Mouse (Mus musculus) heart, postnatal 36 days (tissue): ENCODE data around the gene Tiam1. TPM values are rescaled to one million over a fixed set of nuclear protein-coding genes. Genes with fewer than 3 reads are reported as not detected.

Experiments
- DNase-seq, 2 experiments: peaks; one replicate each; pipeline ENCODE4 v3.0.0; 2021 to 2022
- intact Hi-C: fragments of 180-260 bp; cut with DNase I; formaldehyde crosslinking; loops from one replicate; pipeline ENCODE4 v1.15.1; 2025
- total RNA-seq, 2 experiments: library from RNA; stranded (reverse); gene quantifications; 2 replicates each; pipeline ENCODE4 v1.2.3; 2021

Gene Tiam1
- total RNA-seq, 2 experiments from 2014 or later: 4.8 to 6.1 TPM

DNA sequence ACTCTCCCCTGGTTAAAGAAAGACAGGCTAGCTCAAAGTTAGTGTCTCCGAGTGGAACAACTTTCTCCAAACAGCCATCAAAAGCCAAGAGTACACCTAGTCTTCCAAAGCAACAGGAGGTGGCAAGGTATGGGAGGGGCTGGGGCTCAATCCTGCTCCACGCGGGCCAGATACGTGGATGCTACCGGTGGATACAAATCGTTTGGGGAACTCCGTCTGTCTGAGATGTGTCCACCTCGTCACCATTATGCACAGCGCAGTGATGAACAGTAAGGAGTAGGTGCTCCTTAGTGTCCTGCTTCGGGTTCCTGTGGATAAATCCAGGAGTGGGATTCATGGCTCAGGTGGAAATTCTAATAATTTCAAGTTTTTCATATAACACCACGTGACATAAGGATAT is 377.6 kb downstream of the Tiam1 start:
- intact Hi-C loops: loop anchor here (5.0 to 10.0 kb wide), 3 partner anchors 241 to 1474 kb away; partner anchors contain the start of gene Grik1
- DNase-seq: no peak

DNA sequence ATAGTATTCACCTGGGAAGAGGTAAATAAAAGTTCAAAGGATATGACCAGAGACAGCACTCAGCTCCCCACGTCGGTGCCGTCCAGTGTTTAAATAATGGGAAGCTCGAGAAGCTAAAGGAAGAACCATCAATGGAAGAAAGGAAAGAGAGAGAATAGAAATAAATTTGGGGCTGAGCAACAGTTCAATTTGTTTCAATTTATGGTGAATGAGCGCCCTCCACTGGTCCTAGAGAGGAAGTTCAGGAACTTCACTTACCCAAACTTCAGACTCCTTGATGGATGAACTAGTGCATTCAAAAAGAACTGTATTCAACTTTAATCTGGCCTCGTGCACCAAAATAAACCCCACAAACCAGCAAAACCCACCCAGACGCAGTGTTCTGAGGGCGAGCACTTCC is 378.1 kb downstream of the Tiam1 start:
- peak; percentile 17 to 24 for DNase-seq
- intact Hi-C loops: loop anchor here (5.0 to 10.0 kb wide), 3 partner anchors 241 to 1473 kb away; partner anchors contain the start of gene Grik1

DNA sequence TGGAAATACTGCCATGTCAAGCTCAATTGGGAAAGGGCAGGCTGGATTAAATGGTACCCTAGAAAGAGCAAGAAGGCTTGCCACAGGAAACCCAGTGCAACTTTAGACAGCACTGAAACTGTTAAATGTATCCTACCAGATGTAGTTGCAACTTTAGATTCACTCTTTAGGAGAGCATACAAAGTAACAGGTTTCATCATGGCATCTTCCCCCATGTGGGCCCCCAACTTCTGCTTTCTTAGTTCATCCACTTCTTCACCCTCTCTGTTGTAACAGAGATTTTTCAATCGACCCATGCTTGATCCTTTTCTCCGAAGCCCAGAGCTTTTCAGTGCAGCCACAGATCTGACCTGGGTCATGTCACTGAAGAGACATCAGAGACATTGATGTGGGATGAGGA is 379.8 kb downstream of the Tiam1 start:
- no peak for DNase-seq
- intact Hi-C loops: loop anchor here (5.0 to 10.0 kb wide), 3 partner anchors 239 to 1922 kb away; no protein-coding TSS in a partner anchor

DNA sequence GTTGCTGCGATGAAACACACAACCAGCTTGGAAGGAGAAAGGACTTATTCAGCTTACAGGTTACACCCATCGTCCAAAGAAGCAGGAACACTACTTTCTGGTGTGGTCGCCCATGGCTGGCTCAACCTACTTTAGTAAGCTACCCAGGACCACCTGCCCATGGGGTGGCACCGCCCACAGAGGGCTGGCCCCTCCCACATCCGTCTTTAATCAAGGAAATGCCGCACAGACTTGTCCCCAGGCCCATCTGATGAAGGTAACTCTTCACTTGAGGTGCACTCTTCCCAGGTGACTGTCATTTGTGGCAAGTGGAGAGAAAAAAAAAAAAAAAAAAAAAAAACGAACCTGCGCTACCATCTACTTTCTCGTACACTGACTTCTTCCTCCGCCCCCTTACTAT is 381.0 kb downstream of the Tiam1 start:
- intact Hi-C loops: loop anchor here (5.0 to 10.0 kb wide), 3 partner anchors 238 to 1920 kb away; no protein-coding TSS in a partner anchor
- DNase-seq: no peak

DNA sequence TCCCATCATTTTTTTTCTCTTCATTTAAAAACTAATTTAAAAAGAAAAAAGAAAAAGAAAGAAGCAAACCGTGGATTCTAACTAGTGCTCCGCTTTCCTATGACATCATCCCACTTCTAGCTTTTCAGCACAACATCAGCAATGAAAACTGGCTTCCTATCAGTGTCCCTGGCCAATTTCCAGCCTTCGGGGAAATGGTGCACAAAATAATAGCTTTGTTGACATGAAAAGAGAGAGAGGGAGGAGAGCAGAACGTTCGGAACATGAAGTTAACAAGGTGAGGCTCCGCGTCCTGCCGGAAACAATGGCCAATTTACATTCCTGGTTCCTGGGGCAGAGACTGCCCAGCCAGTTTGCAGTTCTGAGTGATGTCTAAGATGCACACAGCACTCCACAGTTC is 381.5 kb downstream of the Tiam1 start:
- intact Hi-C loops: loop anchor here (5.0 to 10.0 kb wide), 3 partner anchors 237 to 1920 kb away; no protein-coding TSS in a partner anchor
- peak; percentile 8 for DNase-seq

DNA sequence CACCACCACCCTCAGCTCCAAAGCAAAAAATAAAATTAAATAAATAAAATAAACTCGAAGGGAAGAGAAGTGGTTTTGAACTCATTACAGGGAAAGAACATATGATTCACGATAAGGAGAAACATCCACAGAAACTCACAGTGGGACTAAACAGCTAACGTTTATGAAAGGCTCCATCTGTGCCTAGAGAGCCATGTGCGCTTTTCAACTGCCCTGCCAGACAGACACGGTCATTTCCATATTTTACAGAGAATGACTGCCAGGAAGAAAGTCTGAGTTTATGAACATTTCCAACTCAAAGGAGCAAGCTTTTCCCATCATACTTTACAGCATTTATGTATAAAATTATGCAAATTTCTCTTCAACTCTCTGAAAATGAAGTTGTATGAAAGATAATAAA is 386.2 kb downstream of the Tiam1 start:
- no peak for DNase-seq
- intact Hi-C loops: no loop called here

DNA sequence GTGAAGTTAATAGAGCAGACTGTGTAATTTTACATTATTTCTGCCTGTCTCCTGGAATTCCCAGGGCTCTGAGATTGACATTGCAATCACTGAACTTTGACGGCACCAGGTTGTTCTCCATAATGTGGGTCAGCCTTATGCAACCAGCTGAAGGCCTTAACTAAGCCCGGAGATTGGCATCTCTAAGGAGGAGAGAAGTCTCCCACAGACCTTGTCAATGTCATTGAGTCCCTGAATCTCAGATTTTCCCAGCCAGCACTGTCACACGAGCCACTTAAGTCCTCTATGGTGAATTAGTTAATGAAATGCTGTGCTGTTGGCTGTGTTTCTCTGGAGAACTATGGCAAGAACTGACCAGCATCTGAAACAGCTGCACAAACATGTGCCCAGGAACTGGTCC is 388.9 kb downstream of the Tiam1 start:
- intact Hi-C loops: no loop called here
- DNase-seq: no peak

DNA sequence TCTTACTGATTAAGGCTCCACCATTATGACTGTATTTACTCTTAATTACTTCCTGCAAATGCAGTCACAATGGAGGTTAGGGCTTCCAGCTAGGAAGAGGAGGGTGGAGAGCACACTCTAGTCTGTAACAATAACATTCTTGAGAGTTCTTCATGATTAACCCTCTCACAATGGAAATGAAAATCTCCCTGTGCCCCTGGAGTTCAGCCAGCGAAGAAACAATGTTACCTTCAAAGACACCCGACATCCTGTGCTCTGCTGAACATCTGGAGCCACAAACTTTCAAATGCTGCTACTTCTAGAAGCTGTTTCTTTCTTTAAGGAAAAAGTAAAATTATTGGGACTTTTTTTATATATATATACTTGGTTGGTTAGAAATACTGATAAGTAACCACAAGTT is 395.7 kb downstream of the Tiam1 start:
- intact Hi-C loops: no loop called here
- no peak for DNase-seq

DNA sequence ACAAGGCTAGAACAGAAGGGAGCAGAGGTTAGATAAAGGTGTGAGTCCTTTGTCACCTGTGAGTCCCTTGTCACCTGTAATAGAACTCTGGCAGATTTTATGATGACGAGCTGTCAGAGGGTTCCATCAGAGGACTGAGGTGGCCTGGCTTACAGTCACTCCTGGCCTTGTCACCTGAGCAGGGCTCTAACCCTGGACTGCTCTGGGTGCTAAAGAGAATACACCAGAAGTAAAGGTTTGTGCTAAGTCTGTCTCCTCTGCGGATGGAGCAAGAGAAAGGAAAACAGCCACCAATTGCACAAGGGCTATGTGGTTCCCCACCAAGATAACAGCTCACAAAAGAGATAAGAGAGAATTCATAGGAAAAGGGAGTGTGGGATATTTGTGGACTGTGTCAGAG is 404.0 kb downstream of the Tiam1 start:
- intact Hi-C loops: no loop called here
- DNase-seq: no peak

DNA sequence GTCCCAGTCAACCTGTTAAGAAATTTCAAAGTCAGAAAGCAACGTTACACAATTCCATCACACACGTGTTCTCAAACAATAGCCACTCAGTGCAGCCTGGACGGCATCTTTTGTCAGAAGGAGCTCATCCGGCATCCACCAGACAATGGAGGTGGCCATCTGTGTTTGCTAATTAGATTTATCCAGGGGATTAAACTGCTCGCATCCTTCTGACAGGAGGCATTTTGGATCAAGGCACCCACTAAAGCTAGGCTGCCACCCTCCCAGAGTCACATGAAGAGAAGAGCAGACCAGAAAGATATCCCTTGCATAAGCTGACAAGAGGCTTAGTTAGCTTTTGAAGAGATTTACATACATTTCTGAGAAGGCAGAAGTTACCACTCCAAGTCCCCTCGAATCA is 404.6 kb downstream of the Tiam1 start:
- DNase-seq: no peak
- intact Hi-C loops: no loop called here

Other genes with a start within 250 kb of the Tiam1 start
- gene Sod1, start 77.0 kb upstream of the Tiam1 start, total RNA-seq: 100 to 1,000 TPM; 523 to 525 TPM
- gene Scaf4, start 140.7 kb upstream of the Tiam1 start, total RNA-seq: 10 to 100 TPM; 18.1 to 22.0 TPM
- under 1 TPM; 0.57 to 0.67 TPM for gene Hunk, start 242.2 kb upstream of the Tiam1 start, total RNA-seq